Mouse (Mus musculus): ENCODE measurements around the gene Ifi47. TPM values are rescaled to one million over a fixed set of nuclear protein-coding genes. Genes with fewer than 3 reads are reported as not detected.

The Ifi47 gene
- total RNA-seq, 2 experiments from 2014 or later, result 0.56 to 1.1 TPM

Other genes with a start within 250 kb of the Ifi47 start
- 1 to 10 TPM in 1 of 2 experiments, under 1 TPM in 1; 0.67 to 3.2 TPM for gene Gm12184, start 249.9 kb upstream of the Ifi47 start, total RNA-seq (2021)
- gene Irgm1, start 204.9 kb upstream of the Ifi47 start, total RNA-seq (2021), result 10 to 100 TPM in 1 of 2 experiments, 1 to 10 TPM in 1; 9.0 to 11.1 TPM
- gene Gm5431, start 174.4 kb upstream of the Ifi47 start, total RNA-seq (2021), result under 1 TPM; 0.21 to 0.36 TPM
- 1 to 10 TPM; 1.3 to 1.4 TPM for gene Psme2b, start 130.4 kb upstream of the Ifi47 start, total RNA-seq (2021)
- not detected for gene Olfr56, start 97.7 kb upstream of the Ifi47 start, total RNA-seq (2021)
- 1 to 10 TPM in 1 of 2 experiments, under 1 TPM in 1; 0.96 to 1.6 TPM for gene 9930111J21Rik1, start 97.2 kb upstream of the Ifi47 start, total RNA-seq (2021)
- gene Gm12185, start 84.4 kb upstream of the Ifi47 start, total RNA-seq (2021), result under 1 TPM; 0.15 to 0.19 TPM
- gene Tgtp1, start 82.4 kb upstream of the Ifi47 start, total RNA-seq (2021), result 1 to 10 TPM in 1 of 2 experiments, under 1 TPM in 1; 0.86 to 1.2 TPM
- 1 to 10 TPM; 1.2 to 1.5 TPM for gene 9930111J21Rik2, start 25.3 kb upstream of the Ifi47 start, total RNA-seq (2021)
- gene Tgtp2, start 12.4 kb upstream of the Ifi47 start, total RNA-seq (2021), result under 1 TPM; 0.28 to 0.38 TPM
- not detected for gene Olfr1396, start 38.3 kb downstream of the Ifi47 start, total RNA-seq (2021)
- not detected for gene Olfr1395, start 65.7 kb downstream of the Ifi47 start, total RNA-seq (2021)
- gene Olfr1394, start 77.8 kb downstream of the Ifi47 start, total RNA-seq (2021), result not detected
- 1 to 10 TPM; 1.6 to 3.5 TPM for gene Btnl9, start 110.6 kb downstream of the Ifi47 start, total RNA-seq (2021)
- 10 to 100 TPM; 20.3 to 22.8 TPM for gene Zfp62, start 126.7 kb downstream of the Ifi47 start, total RNA-seq (2021)
- gene Mgat1, start 167.6 kb downstream of the Ifi47 start, total RNA-seq (2021), result 10 to 100 TPM; 33.7 to 33.9 TPM
- gene Olfr1393, start 201.7 kb downstream of the Ifi47 start, total RNA-seq (2021), result under 1 TPM in 1 of 2 experiments, not detected in 1; 0.08 TPM
- gene Olfr1392, start 208.7 kb downstream of the Ifi47 start, total RNA-seq (2021), result not detected
- not detected for gene Olfr10, start 228.2 kb downstream of the Ifi47 start, total RNA-seq (2021)
- not detected for gene Olfr1391, start 246.2 kb downstream of the Ifi47 start, total RNA-seq (2021)